Mouse (Mus musculus) left cerebral cortex, adult 18-20 months (tissue): ENCODE results near the gene Slc27a4. TPM values are rescaled to one million over a fixed set of nuclear protein-coding genes. Genes with fewer than 3 reads are reported as not detected.
A peak's percentile ranks its signal among the peaks of the same experiment; 100 is the strongest.
"Not testable (repeated sequence)": the region's sequence is repeated elsewhere in the genome, so short reads cannot be mapped to it uniquely, and the experiment has no call there.

Source experiments
- DNase-seq, 2 experiments: peaks; one replicate each; pipeline ENCODE4 v3.0.0; 2021 to 2022; ENCODE audit warnings: low spot score in 2 of 2, mixed read lengths in 1 of 2
- long read RNA-seq, 2 experiments: library from polyadenylated mRNA; stranded (forward); transcript quantifications; one replicate each; pipeline ENCODE4 v2.0.0; 2021
- total RNA-seq, 2 experiments: library from RNA; stranded (reverse); gene quantifications; 2 replicates each; pipeline ENCODE4 v1.2.3; 2021

Slc27a4 gene
- total RNA-seq = 10 to 100 TPM; 72.1 to 75.8 TPM
- long read RNA-seq, experiment 1, full-length matches to known transcripts = 51 of 69 reads
- long read RNA-seq, experiment 1, partial matches to known transcripts = 9 of 69 reads
- long read RNA-seq, experiment 1, other reads (novel, unspliced or antisense) = 9 of 69 reads
- long read RNA-seq, experiment 2, full-length matches to known transcripts = 47 of 69 reads
- long read RNA-seq, experiment 2, partial matches to known transcripts = 15 of 69 reads
- long read RNA-seq, experiment 2, other reads (novel, unspliced or antisense) = 7 of 69 reads

GRCm38 (mm10) chr2:29802075-29802826 lies at the start of gene Slc27a4:
Gene Slc27a4 (plus strand): TSS chr2:29802634.
- DNase-seq = peak; percentile 99

DNA sequence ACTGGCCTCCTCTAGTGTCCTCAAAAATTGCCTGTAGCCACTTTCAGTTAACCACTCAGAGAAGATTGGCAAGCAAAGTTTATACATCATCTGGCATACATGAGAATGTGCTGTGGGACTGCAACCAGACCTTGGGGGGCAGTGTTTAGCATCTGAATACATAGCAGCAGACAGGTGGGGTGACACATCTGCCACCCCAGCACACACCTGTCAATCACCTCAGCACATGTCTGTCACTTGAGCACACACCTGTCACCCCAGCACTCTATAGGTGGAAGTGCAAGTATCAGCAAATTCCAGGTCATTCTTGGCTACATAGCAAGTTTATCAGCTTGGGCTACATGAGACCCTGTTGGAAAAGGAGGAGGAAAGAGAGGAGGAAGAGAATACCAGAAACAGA lies 46.7 kb upstream of the Slc27a4 start:
- no peak for DNase-seq

GRCm38 (mm10) chr2:29764831-29765230 lies 37.6 kb upstream of the Slc27a4 start:
- DNase-seq = peak; percentile 42 to 65

GRCm38 (mm10) chr2:29767976-29768709 lies 34.3 kb upstream of the Slc27a4 start:
- DNase-seq = no peak

DNA sequence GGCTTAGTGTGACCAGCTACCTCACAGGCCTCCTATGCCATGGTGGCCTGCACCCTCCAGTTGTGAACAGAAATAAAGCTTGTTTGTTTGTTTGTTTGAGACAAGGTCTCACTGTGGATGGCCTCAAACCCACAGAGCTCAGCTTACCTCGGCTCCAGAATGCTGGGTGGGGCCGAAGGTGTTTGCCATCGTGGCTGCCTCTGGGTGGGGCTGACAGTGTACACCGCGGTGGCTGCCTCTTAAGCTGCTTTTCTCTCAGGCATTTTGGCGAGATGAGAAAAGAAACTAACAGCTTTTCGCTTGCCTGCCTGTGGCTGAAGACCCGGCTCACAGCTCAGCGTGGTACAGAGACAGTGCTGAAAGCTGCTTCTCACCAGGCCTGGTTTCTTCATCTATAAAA lies 33.5 kb upstream of the Slc27a4 start:
- no peak for DNase-seq

DNA sequence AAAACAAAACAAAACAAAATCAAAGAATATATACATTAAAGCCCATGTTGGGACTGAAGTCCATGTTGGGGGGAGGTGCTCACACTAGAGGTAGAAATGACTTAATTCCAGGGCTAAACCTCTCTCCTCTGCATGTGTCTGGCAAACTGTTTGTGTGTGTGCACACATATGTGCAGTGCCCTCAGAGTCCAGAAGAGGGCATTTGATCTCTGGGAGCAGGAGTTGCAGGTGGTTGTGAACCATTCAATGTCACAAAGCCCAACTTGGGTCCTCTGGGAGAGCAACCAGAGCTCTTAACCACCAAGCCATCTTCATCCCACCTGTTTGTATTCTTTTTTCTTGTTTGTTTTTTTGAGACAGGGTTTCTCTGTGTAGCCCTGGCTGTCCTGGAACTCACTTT lies 32.3 kb upstream of the Slc27a4 start:
- DNase-seq = no peak

DNA sequence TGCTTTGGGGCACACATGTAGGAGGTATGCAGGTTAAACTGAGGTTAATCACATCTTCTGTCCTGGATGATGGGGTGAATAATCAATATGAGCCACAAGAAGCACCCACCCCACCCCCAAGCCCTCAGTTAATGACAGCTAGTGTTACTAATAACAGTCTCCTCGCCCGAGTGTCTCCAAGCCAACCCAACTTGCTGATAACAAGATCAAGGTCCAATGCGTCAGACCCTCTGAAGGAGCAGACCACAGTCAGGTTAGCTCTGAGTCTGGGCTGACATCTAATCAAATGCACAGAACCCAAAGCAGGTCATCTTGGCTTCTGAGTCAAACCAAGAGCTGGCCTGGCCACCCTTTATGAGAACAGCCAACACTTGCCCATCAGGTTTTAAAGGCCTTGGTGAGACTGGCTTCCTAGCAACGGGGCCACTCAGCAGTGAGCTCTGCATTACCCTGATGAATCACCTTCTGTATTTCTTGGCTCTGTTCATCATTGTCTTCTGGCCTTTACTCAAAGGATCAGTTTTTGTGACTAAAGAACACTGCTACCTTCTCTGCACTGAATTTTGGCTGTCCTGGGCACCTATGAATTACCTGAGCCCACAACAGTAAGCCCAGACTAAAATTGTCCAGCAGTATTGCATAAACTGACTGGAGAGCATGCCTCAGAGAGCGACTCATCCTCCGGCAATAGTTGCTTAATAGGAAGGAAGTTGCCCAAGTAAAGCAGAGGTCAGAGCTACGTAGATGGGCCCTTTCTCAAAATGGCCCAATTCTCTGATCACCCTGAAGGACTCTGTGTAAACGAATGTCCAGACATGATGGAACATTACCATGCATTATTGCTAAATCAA lies 30.6 kb upstream of the Slc27a4 start:
- no peak for DNase-seq

- DNase-seq = no peak
These were observed 29.1 kb upstream of the Slc27a4 start for GRCm38 (mm10) chr2:29773323-29773722.

- DNase-seq = not testable (repeated sequence)
These were observed 21.2 kb upstream of the Slc27a4 start for GRCm38 (mm10) chr2:29781256-29781655.

GRCm38 (mm10) chr2:29784290-29784689 lies 18.1 kb upstream of the Slc27a4 start:
- no peak for DNase-seq

GRCm38 (mm10) chr2:29787104-29787917 lies 15.1 kb upstream of the Slc27a4 start, which contains the start of gene Coq4:
Gene Coq4 (plus strand): TSS chr2:29787493.
- peak; percentile 91 to 93 for DNase-seq

DNA sequence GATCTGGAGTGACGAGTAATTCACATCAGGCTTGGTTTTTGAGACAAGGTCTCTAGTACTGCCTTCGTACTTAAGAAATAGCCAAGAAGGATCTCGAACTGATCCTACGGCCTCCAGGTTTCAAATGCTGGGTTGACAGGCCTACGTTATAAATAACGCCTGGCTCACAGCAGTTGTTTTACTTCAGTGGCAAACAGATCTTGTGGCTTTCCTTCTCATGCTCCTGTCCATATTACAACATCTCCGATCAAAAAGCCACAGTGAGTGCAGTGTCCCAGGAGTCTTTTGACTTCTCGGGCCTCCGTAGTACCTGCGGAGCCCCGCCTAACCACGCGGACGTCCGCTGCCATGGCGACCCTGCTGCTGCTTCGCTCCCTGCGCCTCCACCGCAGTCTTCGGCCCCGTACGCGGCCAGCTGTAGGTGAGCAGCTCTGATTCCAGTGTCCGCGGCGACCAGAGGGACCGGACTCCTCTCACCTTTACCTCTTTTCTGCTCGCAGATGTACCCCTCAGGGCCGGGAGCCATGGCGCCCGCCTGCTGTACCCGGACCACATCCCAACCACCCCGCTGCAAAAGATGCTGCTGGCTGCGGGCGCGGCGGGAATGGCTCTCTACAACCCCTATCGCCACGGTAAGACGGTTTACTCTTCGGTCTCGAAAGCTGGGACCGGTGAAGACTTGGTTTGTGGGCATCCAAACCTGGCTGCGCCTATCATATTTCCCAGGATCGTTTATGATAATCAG lies 14.3 kb upstream of the Slc27a4 start, which contains the start of gene Trub2:
Gene Trub2, minus strand, starts transcription at position 566 of the 745 bp plus-strand sequence.
- peak; percentile 85 to 93 for DNase-seq

DNA sequence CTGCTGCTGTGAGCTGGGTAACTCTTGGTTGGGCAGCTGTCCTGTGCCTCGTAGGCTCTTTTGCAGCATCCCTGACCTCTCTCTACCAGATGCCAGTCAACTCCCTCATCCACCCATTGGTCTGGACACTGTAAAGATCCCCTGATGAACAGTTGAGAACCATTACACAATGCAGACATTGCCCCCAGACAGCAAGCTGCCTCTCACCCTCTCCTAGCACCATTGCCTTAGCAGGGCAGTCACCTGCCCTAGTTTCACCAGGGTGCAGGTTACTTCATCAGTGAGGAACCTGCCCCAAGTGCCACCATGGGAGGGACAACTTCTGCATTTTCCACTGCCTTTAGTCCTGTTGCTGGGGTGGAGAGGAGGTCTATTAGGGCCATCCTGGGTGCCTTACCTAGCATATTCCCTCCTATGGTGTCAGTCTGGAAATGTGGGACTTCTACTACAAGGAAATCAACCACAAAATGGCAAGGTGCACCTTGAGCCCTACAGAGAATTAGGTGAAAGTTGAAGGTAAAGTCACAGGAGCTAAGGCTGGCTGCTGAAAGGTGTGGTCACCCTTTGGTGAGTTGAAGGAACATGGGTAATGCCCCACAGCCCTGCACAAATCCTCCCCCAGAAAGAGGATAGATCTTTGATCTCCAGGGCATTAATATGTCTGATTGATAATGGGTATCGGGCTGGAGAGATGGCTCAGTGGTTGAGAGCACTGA lies 9.5 kb upstream of the Slc27a4 start:
- DNase-seq = no peak

DNA sequence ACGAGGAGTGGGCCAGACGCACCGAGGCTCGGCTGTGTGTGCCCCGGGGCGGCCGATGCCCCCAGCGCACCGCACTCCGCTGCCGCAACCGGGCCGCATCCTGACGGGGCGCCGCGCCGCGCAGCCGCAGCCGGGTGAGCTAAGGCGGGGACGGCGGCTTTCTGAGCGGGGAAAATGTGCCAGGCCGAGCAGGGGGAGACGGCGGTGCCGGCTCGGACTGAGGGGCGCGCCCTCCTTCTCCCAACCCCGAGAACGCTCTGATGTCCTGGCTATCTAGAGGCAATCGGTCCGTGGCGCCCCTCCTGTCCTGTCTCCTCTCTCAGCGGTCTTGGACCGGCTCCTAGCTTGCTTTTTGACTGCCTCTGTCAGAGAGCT lies 380 bp downstream of the Slc27a4 start:
- peak in 1 of 2 experiments; percentile 14 for DNase-seq

DNA sequence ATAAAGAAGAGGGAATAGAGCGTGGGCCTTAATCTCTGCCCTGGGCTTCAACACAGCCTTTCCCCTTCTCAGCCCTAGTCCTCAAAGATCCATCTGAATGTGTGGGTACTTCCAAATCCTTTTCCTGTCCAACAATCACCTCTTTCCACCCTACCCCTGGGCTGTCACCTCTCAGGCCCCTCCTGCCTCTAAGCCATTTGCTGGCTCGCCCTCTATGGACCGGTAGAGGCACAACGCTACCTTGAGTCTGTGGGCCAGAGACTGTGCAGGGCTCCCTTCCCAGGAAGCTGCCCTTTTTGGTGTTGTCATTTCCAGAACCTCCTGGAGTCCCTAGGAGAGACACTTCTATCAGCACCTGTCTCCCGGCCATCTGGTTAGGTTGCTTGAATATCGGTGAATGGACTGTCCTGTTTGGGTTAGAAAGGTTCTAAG lies 982 bp downstream of the Slc27a4 start:
- DNase-seq = peak in 1 of 2 experiments; percentile 24

DNA sequence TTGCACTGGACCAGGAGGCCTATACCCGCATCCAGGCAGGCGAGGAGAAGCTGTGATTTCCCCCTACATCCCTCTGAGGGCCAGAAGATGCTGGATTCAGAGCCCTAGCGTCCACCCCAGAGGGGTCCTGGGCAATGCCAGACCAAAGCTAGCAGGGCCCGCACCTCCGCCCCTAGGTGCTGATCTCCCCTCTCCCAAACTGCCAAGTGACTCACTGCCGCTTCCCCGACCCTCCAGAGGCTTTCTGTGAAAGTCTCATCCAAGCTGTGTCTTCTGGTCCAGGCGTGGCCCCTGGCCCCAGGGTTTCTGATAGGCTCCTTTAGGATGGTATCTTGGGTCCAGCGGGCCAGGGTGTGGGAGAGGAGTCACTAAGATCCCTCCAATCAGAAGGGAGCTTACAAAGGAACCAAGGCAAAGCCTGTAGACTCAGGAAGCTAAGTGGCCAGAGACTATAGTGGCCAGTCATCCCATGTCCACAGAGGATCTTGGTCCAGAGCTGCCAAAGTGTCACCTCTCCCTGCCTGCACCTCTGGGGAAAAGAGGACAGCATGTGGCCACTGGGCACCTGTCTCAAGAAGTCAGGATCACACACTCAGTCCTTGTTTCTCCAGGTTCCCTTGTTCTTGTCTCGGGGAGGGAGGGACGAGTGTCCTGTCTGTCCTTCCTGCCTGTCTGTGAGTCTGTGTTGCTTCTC lies 13.4 kb downstream of the Slc27a4 start:
- no peak for DNase-seq

- DNase-seq = peak; percentile 88 to 92
These were observed 15.2 kb downstream of the Slc27a4 start for GRCm38 (mm10) chr2:29817426-29818232.
